Mouse (Mus musculus) regulatory T cell (primary cell): ENCODE data around the gene Cldn16.

ENCODE experiments used
- in situ Hi-C: fragments of 300-600 bp; cut with MboI, MseI; formaldehyde crosslinking; loops from one replicate; pipeline ENCODE4 v1.15.1; 2025; ENCODE audit warnings: high pct_unique_total_duplicates

Cldn16 gene

DNA sequence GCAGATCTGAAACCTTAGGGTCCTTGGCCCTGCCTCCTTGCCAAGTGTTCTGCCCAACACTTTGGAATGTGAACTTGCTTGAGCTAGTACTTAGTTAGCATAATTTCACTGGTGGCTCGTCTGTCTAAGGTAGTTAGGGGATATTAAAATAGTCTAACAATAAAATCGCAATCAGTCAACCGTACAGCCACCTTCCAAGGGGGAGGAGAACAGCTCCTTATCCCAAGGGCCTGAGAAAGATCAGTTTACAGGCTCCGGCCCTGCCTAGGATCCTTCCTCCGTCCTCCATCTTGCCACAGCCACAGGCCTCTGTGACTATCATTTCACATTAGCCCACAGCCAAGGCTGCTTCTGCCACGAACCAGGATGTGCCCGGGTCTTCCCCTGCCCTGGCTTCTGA lies at the start of gene Cldn16:
TSS of gene Cldn16 (plus strand) at position 301 of the 400 bp plus-strand sequence.
- in situ Hi-C loops = no loop called here

DNA sequence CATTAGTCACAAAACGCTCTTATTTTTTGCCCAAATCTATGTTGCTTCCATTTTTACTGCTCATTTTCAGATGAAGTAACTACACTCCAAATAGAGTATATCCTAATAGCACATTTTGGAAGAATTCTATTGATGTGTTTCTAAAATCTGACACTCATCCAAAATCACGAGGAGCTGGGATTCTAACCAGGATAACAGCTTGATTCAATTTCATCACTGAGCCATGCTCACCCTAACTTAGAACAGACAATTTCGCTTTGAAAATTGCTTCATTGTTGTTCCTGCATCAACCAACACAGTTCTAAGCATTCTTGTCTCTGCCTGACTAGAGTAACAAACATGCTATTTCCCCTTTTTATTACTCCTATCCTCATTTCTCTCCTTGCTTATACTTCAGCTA lies 44.3 kb upstream of the Cldn16 start:
- in situ Hi-C loops = no loop called here

DNA sequence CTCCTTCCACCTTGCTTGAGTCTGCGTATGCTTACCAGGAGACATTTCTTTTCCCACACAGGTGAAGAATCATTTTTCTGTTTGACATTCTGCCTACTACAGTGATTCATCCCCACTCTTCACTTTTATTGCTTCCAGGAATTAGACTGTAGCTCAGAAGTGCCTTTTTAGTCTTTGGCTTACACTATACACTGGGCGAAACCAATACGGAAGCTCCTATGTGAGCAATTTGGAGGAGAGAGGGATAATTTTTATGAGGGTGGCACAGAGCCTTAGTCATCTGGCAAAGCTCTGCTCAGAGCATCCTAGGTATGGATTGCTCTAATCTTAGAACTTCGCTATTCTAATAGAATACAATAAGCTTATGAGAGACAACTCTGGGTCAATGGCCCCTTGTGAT lies 40.9 kb upstream of the Cldn16 start:
- in situ Hi-C loops = no loop called here

DNA sequence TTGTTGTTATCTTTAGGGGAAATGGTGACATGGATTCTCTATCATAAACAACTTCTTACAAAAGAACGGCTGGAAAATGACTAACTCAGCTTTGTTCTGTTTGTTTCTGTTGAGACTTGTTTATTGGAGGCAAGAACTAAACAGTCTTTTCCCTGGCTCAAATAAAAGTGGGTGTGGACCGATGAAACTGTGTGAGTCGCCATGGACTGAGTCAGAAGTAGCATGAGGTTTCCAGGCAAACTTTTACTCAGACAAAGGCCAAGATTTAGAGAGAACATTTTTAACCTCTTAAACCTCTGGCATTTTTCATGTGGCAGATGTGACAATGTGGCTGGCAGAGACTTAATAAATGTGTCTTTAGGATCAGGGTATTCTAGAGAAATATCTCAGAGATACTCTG lies 32.7 kb upstream of the Cldn16 start:
- in situ Hi-C loops = no loop called here

- in situ Hi-C loops = no loop called here
Measured at GRCm38 (mm10) chr16:26433486-26433885, 29.4 kb upstream of the Cldn16 start.

GRCm38 (mm10) chr16:26440031-26440430 lies 22.9 kb upstream of the Cldn16 start:
- in situ Hi-C loops = no loop called here

DNA sequence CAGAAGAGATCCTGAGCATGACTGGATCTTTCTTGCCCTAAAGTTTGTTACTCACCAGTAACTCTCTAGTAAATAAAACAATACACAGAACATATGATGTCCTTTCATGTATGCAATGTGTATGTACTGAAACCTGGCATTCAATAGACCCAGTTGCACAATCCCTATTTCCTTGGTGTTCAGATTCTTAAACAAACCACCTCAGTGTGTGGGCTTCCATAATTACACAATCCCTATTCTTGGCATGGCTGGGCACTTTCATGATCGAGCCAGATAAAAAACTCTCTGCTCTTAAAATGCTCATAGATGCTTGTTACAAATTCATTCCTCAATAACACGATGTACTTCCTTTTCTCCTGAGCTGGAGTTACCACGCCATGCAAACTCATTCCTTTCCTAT lies 21.8 kb upstream of the Cldn16 start:
- in situ Hi-C loops = no loop called here

- in situ Hi-C loops = no loop called here
Measured at GRCm38 (mm10) chr16:26444843-26445242, 18.1 kb upstream of the Cldn16 start.

GRCm38 (mm10) chr16:26447594-26447993 lies 15.3 kb upstream of the Cldn16 start:
- in situ Hi-C loops = no loop called here

DNA sequence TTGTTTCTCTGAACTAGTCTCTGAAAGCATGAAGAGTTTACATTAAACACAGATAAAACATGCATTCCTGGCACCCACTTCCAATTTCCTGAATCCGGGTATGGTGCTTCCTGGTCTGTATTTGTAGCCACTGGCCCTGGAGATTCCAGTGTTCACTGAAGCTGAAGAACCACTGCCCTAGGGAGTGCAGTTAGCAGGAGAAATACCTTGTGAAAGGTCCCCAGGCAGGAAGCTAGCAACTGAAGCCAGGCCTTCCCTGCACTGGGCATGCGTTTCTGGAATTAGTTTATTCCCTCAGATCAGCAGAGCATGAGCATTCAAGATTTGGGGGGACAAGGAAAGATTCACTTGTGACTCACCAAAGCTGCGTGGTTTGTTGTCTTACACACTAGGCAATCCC lies 8.8 kb upstream of the Cldn16 start:
- in situ Hi-C loops = no loop called here

GRCm38 (mm10) chr16:26456182-26456581 lies 6.8 kb upstream of the Cldn16 start:
- in situ Hi-C loops = no loop called here

DNA sequence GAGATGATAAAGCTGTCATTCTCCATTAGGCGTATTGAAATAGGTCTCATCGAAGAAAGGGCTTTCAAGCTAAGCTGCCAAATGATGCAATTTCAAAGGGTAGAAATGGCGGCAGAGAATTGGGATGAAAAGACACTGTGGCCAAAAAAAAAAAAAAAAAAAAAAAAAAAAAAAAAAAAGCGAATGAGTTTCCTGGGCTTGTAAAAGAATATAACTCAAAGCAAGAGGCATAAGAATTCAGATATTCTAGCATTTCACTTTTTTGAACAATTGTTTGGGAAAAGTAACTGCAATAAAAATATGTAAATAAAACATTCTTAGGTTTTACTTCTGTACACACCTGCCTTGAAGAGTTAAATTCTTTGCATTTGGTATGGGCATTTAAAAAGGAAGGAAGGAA lies 3.6 kb downstream of the Cldn16 start:
- in situ Hi-C loops = no loop called here

DNA sequence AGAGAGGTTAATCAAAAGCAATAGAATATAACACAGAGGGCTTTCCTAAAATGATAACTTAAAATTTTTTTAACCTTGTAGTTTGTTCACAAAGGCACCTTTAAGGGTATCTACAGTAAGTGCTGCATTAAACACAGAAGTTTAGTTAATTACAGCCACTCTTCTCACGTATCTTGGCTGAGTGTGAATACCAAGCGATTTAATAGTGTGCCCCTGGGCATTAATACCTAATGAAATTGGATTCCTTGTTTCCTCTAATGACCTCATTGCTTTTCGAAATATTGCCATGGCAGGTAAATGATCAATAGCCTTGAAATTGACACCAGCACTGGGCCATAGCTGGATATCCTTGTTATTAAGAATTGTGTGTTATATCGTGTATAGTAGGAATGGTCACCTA lies 8.3 kb downstream of the Cldn16 start:
- in situ Hi-C loops = no loop called here

- in situ Hi-C loops = no loop called here
Measured at GRCm38 (mm10) chr16:26495721-26496120, 32.8 kb downstream of the Cldn16 start.

DNA sequence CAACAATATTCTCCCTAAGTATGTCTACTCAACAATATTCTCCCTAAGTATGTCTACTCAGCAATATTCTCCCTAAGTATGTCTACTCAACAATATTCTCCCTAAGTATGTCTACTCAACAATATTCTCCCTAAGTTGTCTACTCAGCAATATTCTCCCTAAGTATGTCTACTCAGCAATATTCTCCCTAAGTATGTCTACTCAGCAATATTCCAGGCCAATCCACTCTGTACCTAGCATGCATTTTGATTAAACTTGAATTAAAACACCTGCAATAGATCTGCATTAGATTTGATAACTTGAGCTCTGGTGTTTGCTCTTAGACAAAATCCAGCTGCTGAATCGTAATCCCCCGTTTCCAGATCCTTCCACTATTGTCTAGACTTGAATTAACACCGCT lies 36.8 kb downstream of the Cldn16 start:
- in situ Hi-C loops = loop anchor here (25.0 kb wide), 1 partner anchor 463 kb away; no protein-coding TSS in a partner anchor

DNA sequence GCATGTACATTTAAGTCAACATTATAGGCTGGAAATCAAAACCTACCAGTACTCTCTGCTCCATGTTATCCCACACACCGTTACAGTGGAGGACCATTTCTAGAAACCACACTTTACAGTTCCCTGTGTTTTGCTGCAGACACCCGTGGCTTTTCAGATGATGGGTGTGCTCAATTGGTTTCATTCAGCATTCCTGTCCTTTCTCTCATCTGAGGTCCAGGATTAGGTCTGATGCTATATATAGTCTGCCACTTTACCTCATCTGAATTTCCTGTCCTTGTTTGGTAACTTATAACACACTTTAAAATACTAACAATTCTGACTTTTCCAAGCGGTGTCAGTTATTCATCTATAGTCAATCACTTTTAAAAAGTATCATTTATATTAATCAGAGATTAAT lies 37.8 kb downstream of the Cldn16 start:
- in situ Hi-C loops = loop anchor here (25.0 kb wide), 1 partner anchor 462 kb away; no protein-coding TSS in a partner anchor

GRCm38 (mm10) chr16:26504961-26505360 lies 42.0 kb downstream of the Cldn16 start:
- in situ Hi-C loops = loop anchor here (25.0 kb wide), 1 partner anchor 457 kb away; no protein-coding TSS in a partner anchor

DNA sequence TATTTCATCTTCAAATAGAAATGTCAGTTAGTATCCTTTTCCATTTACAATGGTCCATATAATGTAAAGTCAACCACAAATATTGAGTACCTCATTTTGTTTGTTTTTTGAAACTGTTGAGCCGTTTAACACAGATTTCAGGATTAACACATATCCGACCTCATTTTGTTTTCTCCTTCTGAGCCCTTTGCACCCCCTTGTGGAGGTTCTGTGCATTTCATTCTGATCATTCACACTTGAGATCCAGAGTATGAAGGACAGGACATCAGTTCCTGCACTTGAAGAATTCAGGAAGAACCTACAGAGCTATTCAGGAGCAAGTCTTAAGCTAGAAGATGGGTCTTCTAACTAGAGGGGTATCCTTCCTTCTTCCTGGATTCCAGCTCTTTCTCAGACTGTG lies 56.7 kb downstream of the Cldn16 start:
- in situ Hi-C loops = loop anchor here (25.0 kb wide), 1 partner anchor 443 kb away; no protein-coding TSS in a partner anchor

- in situ Hi-C loops = no loop called here
Measured at GRCm38 (mm10) chr16:26525832-26526231, 62.9 kb downstream of the Cldn16 start.

DNA sequence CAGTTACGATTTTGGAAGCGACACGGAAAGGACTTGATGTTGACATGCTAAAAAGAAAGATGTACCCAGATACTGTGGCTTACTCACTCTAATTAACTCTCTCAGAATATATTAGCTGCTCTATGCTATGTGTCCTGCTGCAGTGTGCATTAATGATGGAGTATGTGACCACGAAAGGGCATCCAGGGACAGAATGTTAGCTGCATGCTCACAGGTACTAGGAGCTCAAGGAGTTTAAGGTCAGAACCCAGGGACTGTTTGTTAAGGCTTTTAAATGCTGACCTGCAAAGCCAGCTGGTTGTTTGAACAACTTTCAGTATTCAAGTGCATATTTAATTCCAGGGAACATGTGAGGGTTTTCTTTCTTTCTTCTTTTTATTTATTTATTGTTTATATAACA lies 63.7 kb downstream of the Cldn16 start, which contains the start of gene Tmem207:
TSS of gene Tmem207 (minus strand) at position 101 of the 400 bp plus-strand sequence.
- in situ Hi-C loops = no loop called here

GRCm38 (mm10) chr16:26527931-26528666 lies 65.2 kb downstream of the Cldn16 start:
- in situ Hi-C loops = no loop called here

GRCm38 (mm10) chr16:26530451-26530850 lies 67.5 kb downstream of the Cldn16 start:
- in situ Hi-C loops = no loop called here

DNA sequence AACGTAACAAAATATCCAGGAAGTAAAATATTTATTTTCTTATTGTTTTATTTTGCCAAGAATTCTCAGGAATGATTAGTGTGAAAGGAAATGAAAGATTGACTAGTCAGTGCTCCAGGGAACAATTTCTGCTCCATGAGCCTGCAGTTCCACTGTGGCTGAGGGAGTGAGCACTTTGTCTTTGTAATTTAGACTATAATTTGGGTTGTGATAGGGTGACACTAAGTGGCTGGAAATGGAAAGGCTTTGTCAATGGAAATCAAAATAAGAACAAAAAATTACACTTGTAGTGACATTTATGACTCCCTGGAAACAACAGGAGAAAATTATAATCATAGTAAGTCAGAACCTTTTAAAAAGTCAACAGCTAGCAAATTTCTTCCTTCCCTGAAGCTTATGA lies 69.4 kb downstream of the Cldn16 start:
- in situ Hi-C loops = no loop called here
